Mouse (Mus musculus) limb, embryonic 13.5 days (tissue): ENCODE data around the gene Slc6a1. TPM values are rescaled to one million over a fixed set of nuclear protein-coding genes. Genes with fewer than 3 reads are reported as not detected.
A peak's percentile ranks its signal among the peaks of the same experiment; 100 is the strongest.
"Not testable (repeated sequence)": the region's sequence is repeated elsewhere in the genome, so short reads cannot be mapped to it uniquely, and the experiment has no call there.

Source experiments
- ATAC-seq: fragments of 200-750 bp; cut with Nextera tagmentation; 2 replicates; pipeline ENCODE4 v1.8.0; 2017; ENCODE audit warnings: low read depth, moderate number of reproducible peaks, moderate TSS enrichment; ENCODE audit not compliant: low FRiP score
- H3K27ac ChIP-seq: fragments of 300-500 bp; sonication (generic); 2 replicates; pipeline ENCODE4 v1.5.1; 2015; ENCODE audit warnings: inconsistent platforms, mild to moderate bottlenecking, moderate library complexity
- H3K27me3 ChIP-seq: fragments of 300-500 bp; sonication (generic); 2 replicates; pipeline ENCODE4 v1.6.1; 2015; ENCODE audit warnings: mild to moderate bottlenecking, inconsistent platforms
- H3K36me3 ChIP-seq: fragments of 300-500 bp; sonication (generic); 2 replicates; pipeline ENCODE4 v1.6.1; 2015; ENCODE audit warnings: inconsistent platforms, mild to moderate bottlenecking, moderate library complexity
- H3K4me1 ChIP-seq: fragments of 300-500 bp; sonication (generic); 2 replicates; pipeline ENCODE4 v1.6.1; 2015; ENCODE audit warnings: inconsistent platforms
- H3K4me2 ChIP-seq: fragments of 300-500 bp; sonication (generic); replicated peaks from 2 replicates; pipeline ENCODE4 v1.6.1; 2015; ENCODE audit warnings: inconsistent platforms, mild to moderate bottlenecking, moderate library complexity
- H3K4me3 ChIP-seq: fragments of 300-500 bp; sonication (generic); 2 replicates; pipeline ENCODE4 v1.5.1; 2015; ENCODE audit warnings: moderate library complexity, mild to moderate bottlenecking, inconsistent platforms
- H3K9ac ChIP-seq: fragments of 300-500 bp; sonication (generic); 2 replicates; pipeline ENCODE4 v1.6.1; 2015; ENCODE audit warnings: mild to moderate bottlenecking, inconsistent platforms
- H3K9me3 ChIP-seq: fragments of 300-500 bp; sonication (generic); 2 replicates; pipeline ENCODE4 v1.6.1; 2016; ENCODE audit warnings: inconsistent platforms
- WGBS: fragments of 180-500 bp; shearing (Covaris S2); methylation state at CpG from one replicate; pipeline ENCODE4 v1.1.7; 2015; 5-methylcytosine and 5-hydroxymethylcytosine counted together
- polyA plus RNA-seq: library from polyadenylated mRNA; unstranded; fragments of >200 nt; fragmentation: Nextera tagmentation; extraction: Ambion mirVana; gene quantifications from 2 replicates; pipeline ENCODE4 v1.2.1, GENCODE M21; 2015

Slc6a1 gene
- polyA plus RNA-seq, 1 experiment from 2014 or later, result 0.23 TPM

- Histone ChIP-seq H3K9me3 (no peaks in the 10 kb centered on the region), H3K9ac (no peak overlapping the region), H3K4me2 (peak overlapping the region; percentile 15; the same call in 1 of the 2 replicates), H3K27me3 (peaks cover 35% of the 10 kb centered on the region), H3K4me1 (peaks cover 18% of the 10 kb centered on the region), H3K4me3 (no peak overlapping the region), H3K27ac (no peak overlapping the region), H3K36me3 (no peaks in the 10 kb centered on the region)
- no peak; the same call in 1 of the 2 replicates for ATAC-seq
- WGBS, result 15% methylated on average over 11 of the region's 11 CpGs
Measured at GRCm38 (mm10) chr6:114336128-114336943, 53.9 kb downstream of the Slc6a1 start.

- Histone ChIP-seq H3K9ac (no peak overlapping the region), H3K27ac (no peak overlapping the region), H3K27me3 (peaks cover 35% of the 10 kb centered on the region), H3K4me3 (no peak overlapping the region), H3K9me3 (no peaks in the 10 kb centered on the region), H3K36me3 (no peaks in the 10 kb centered on the region), H3K4me2 (no peak overlapping the region), H3K4me1 (peaks cover 18% of the 10 kb centered on the region)
- 17% methylated on average over 1 of the region's 1 CpGs for WGBS
- ATAC-seq, result no peak
Measured at GRCm38 (mm10) chr6:114336944-114337215, 54.4 kb downstream of the Slc6a1 start.

GRCm38 (mm10) chr6:114341381-114341780 lies 58.9 kb downstream of the Slc6a1 start:
- H3K4me3 ChIP-seq, ATAC-seq, H3K27ac ChIP-seq, H3K9me3 ChIP-seq, H3K36me3 ChIP-seq, H3K4me2 ChIP-seq, H3K4me1 ChIP-seq, H3K9ac ChIP-seq: not testable (repeated sequence)
- H3K27me3 ChIP-seq, result peaks cover 27% of the 10 kb centered on the region

GRCm38 (mm10) chr6:114343740-114344139 lies 61.3 kb downstream of the Slc6a1 start:
- H3K9ac ChIP-seq, result no peak overlapping the region
- H3K4me2 ChIP-seq, result no peak overlapping the region
- no peaks in the 10 kb centered on the region for H3K9me3 ChIP-seq
- no peaks in the 10 kb centered on the region for H3K36me3 ChIP-seq
- H3K27me3 ChIP-seq, result peaks cover 36% of the 10 kb centered on the region
- 13% methylated on average over 3 of the region's 3 CpGs for WGBS
- peak; percentile 59; the same call in 1 of the 2 replicates for ATAC-seq
- no peak overlapping the region for H3K4me3 ChIP-seq
- H3K27ac ChIP-seq, result no peak overlapping the region
- no peaks in the 10 kb centered on the region for H3K4me1 ChIP-seq

GRCm38 (mm10) chr6:114345156-114345555 lies 62.7 kb downstream of the Slc6a1 start:
- H3K9ac ChIP-seq, result no peak overlapping the region
- H3K9me3 ChIP-seq, result no peaks in the 10 kb centered on the region
- no peaks in the 10 kb centered on the region for H3K36me3 ChIP-seq
- ATAC-seq, result no peak
- H3K4me1 ChIP-seq, result no peaks in the 10 kb centered on the region
- 39% methylated on average over 4 of the region's 4 CpGs for WGBS
- H3K4me2 ChIP-seq, result no peak overlapping the region
- no peak overlapping the region for H3K27ac ChIP-seq
- peaks cover 32% of the 10 kb centered on the region for H3K27me3 ChIP-seq
- H3K4me3 ChIP-seq, result no peak overlapping the region

GRCm38 (mm10) chr6:114347831-114348754 lies 65.7 kb downstream of the Slc6a1 start:
- peaks cover 31% of the 10 kb centered on the region for H3K27me3 ChIP-seq
- no peak overlapping the region for H3K9ac ChIP-seq
- no peak for ATAC-seq
- no peak overlapping the region for H3K27ac ChIP-seq
- H3K4me2 ChIP-seq, result no peak overlapping the region
- H3K4me3 ChIP-seq, result no peak overlapping the region
- no peaks in the 10 kb centered on the region for H3K9me3 ChIP-seq
- H3K36me3 ChIP-seq, result no peaks in the 10 kb centered on the region
- H3K4me1 ChIP-seq, result no peaks in the 10 kb centered on the region
- 54% methylated on average over 13 of the region's 13 CpGs for WGBS

- no peaks in the 10 kb centered on the region for H3K9me3 ChIP-seq
- ATAC-seq, result no peak
- 75% methylated on average over 4 of the region's 4 CpGs for WGBS
Measured at GRCm38 (mm10) chr6:114354635-114355034, 72.2 kb downstream of the Slc6a1 start.

GRCm38 (mm10) chr6:114358171-114358570 lies 75.7 kb downstream of the Slc6a1 start:
- WGBS, result 61% methylated on average over 3 of the region's 3 CpGs

More at GRCm38 (mm10) chr6:114354635-114355034, 72.2 kb downstream of the Slc6a1 start:
- H3K4me1 ChIP-seq, result no peaks in the 10 kb centered on the region
- H3K9ac ChIP-seq, result no peak overlapping the region
- H3K4me3 ChIP-seq, result no peak overlapping the region
- H3K27ac ChIP-seq, result no peak overlapping the region
- H3K4me2 ChIP-seq, result no peak overlapping the region
- H3K27me3 ChIP-seq, result no peaks in the 10 kb centered on the region
- no peaks in the 10 kb centered on the region for H3K36me3 ChIP-seq

GRCm38 (mm10) chr6:114362355-114362754 lies 79.9 kb downstream of the Slc6a1 start:
- no peak overlapping the region for H3K4me3 ChIP-seq
- H3K9me3 ChIP-seq, result no peaks in the 10 kb centered on the region
- WGBS, result 77% methylated on average over 4 of the region's 4 CpGs
- no peak for ATAC-seq
- no peak overlapping the region for H3K27ac ChIP-seq
- 0 out of 2 replicates have a peak, but pooled peaks cover 4% of the 10 kb centered on the region for H3K27me3 ChIP-seq
- H3K36me3 ChIP-seq, result no peaks in the 10 kb centered on the region
- no peak overlapping the region for H3K4me2 ChIP-seq
- H3K4me1 ChIP-seq, result no peaks in the 10 kb centered on the region; the same call in 1 of the 2 replicates
- no peak overlapping the region for H3K9ac ChIP-seq

More at GRCm38 (mm10) chr6:114358171-114358570, 75.7 kb downstream of the Slc6a1 start:
- H3K36me3 ChIP-seq, result no peaks in the 10 kb centered on the region
- no peak overlapping the region for H3K27ac ChIP-seq
- H3K9me3 ChIP-seq, result no peaks in the 10 kb centered on the region
- ATAC-seq, result no peak
- H3K4me3 ChIP-seq, result no peak overlapping the region
- no peaks in the 10 kb centered on the region for H3K27me3 ChIP-seq
- no peaks in the 10 kb centered on the region; the same call in 1 of the 2 replicates for H3K4me1 ChIP-seq
- H3K9ac ChIP-seq, result no peak overlapping the region
- no peak overlapping the region for H3K4me2 ChIP-seq

GRCm38 (mm10) chr6:114363740-114364139 lies 81.3 kb downstream of the Slc6a1 start:
- 84% methylated on average over 8 of the region's 8 CpGs for WGBS
- ATAC-seq, result no peak

GRCm38 (mm10) chr6:114364734-114365133 lies 82.3 kb downstream of the Slc6a1 start:
- Histone ChIP-seq H3K9ac (no peak overlapping the region), H3K4me3 (no peak overlapping the region), H3K9me3 (no peaks in the 10 kb centered on the region), H3K36me3 (no peaks in the 10 kb centered on the region), H3K27me3 (peaks cover 7% of the 10 kb centered on the region; the same call in 1 of the 2 replicates), H3K4me2 (no peak overlapping the region), H3K4me1 (no peaks in the 10 kb centered on the region; the same call in 1 of the 2 replicates), H3K27ac (no peak overlapping the region)
- 70% methylated on average over 5 of the region's 5 CpGs for WGBS
- ATAC-seq, result no peak

More at GRCm38 (mm10) chr6:114363740-114364139, 81.3 kb downstream of the Slc6a1 start:
- Histone ChIP-seq H3K4me1 (no peaks in the 10 kb centered on the region; the same call in 1 of the 2 replicates), H3K36me3 (no peaks in the 10 kb centered on the region), H3K27ac (no peak overlapping the region), H3K9ac (no peak overlapping the region), H3K9me3 (no peaks in the 10 kb centered on the region), H3K27me3 (peaks cover 7% of the 10 kb centered on the region; the same call in 1 of the 2 replicates), H3K4me3 (no peak overlapping the region), H3K4me2 (no peak overlapping the region)

GRCm38 (mm10) chr6:114366191-114366590 lies 83.8 kb downstream of the Slc6a1 start:
- Histone ChIP-seq H3K27ac (no peak overlapping the region), H3K4me1 (no peaks in the 10 kb centered on the region), H3K27me3 (peaks cover 7% of the 10 kb centered on the region; the same call in 1 of the 2 replicates), H3K36me3 (no peaks in the 10 kb centered on the region), H3K9me3 (no peaks in the 10 kb centered on the region), H3K4me3 (no peak overlapping the region), H3K4me2 (no peak overlapping the region), H3K9ac (no peak overlapping the region)
- ATAC-seq, result no peak
- WGBS, result 70% methylated on average over 5 of the region's 5 CpGs
